Mouse (Mus musculus): ENCODE data around the gene Ppcdc.

The Ppcdc gene

DNA sequence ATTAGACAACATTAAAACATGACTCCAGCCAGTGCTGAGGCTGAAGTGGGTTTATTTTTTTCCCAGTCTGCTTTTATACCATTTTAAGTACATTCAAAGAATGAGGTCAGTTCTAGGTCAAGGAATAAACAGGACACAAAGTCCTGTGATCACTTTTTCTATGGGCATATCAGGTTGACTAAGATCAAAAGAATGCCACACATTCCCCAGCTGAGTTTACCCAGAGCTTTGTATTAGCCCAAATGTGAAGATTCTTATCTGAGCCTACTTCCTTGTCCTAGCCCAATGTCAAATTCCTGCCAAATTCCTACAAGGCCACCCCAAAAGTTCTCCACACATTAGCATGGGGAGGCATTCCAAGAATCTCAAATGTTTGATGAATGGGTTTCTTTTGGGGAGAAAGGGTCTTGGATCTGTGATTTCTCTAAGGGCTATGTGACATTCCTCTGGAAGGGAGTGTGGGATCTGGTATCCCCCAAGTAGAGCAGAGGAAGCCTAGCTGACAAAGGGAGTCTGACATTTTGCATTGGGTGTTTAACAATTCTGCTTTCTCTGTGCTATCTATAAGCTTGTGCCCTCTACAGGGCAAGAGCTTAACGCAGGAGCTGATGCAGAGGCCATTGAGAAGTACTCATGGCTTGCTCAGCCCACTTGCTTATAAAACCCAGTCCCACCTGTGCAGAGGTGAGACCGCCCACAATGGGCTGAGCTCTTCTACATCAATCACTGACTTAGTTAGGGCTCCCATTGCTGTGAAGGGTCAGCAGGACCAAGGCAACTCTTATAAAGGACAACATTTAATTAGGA is 85.3 kb downstream of the Ppcdc start:
- DNase-seq: no peak

GRCm38 (mm10) chr9:57351277-57351676 is 88.6 kb downstream of the Ppcdc start:
- peak; percentile 61 for DNase-seq

DNA sequence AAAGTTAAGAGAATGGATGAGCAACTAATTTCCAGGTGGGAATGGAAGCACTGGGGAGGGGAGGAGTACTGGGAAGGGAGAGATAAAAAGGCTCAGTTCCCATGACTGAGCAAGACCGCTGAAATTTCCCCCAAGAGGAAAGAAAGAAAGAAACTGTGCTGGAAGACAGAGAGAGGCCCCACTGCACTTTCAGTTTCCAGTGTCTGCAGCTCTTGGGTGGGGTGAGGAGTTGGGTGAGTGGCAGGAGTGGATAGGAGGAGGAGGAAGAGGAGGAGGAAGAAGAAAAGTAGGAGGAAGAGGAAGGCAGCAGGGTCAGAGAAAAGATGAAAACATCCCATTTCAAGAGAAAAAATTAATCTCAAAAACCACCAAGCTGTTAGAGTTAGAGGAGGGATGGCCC is 94.0 kb downstream of the Ppcdc start:
- DNase-seq: no peak

DNA sequence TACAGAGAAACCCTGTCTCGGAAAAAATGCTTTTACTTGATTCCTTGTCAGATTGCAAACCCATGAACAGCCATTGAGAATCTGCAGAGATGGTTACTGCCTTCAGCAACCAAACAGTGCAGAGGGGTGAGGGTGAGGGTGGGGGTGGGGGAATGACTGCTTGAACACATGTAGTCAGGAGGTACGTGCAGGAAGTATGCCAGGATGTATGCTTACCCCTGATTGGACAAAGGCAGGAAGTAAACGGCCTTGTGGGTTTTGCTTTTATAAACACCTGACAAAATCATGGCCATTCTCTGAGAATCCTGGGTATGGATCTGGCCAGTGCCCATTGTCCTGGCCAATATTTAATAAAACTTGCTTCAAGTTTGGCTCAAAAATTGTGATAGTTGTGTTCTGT is 96.2 kb downstream of the Ppcdc start:
- DNase-seq: no peak

DNA sequence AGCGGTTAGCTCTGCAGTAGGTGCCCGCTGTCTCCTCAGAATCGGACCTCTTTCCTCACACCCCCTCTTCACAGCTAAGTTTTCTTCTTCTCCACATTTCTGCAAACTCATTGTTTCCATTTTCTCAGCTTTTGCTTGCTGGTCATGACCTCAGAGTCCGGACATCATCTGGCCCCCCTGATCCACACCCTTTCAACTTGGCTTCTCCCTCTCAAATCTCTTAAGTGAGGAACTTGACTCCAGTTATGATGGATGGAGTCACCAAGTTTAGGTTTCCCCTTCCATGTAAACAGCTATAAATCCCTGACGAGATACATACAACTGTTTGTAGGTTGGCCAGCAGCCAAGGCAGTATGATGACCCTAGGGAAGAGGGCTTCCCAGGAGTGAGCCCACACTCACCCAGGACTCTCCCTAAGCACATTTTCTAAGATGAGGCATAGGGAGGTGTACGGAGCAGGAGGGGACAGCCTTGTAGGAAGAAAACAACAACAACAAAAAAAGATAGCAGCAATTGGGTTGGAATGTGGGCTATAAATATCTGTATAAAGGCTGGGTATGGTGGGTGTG is 96.9 kb downstream of the Ppcdc start:
- no peak for DNase-seq

DNA sequence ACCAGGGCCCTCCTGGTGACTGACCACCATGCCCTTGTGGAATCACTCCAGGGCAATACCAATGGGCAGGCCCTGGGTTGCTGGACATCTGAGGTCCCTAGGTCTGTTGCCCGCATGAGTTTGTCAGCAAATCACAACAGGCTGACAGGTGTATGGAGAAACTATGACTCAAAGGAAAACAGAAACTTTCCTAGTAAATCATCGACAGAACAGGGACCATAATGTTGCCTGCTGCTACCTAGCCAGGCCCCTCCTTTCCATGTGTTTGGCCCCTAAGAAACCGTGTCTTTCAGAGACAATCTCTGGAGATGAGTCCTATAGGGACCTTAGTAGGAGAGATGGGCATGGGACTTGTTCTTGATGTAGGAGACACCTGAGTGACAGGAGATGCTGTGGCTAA is 97.7 kb downstream of the Ppcdc start:
- DNase-seq: no peak

DNA sequence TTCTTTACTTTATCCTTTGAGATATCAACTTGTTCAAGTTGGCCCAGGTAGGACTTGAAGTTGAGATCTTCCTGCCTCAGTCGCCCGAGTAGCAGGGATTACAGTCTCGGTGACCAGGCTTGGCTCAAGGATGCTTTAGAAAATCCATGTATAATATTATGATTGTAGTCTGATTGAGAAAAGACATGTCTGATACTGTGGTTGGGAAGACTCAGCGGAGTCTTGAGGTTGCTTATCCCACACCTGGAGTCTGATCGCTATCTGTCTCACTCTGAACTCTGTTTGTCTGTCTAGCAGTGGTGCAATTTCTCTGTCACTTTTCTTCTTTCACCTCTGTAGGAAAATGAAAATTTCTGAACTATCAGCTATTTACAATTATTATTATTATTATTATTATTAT is 99.6 kb downstream of the Ppcdc start:
- no peak for DNase-seq

- peak; percentile 14 for DNase-seq
Measured at GRCm38 (mm10) chr9:57339577-57340210, 100.2 kb downstream of the Ppcdc start.

DNA sequence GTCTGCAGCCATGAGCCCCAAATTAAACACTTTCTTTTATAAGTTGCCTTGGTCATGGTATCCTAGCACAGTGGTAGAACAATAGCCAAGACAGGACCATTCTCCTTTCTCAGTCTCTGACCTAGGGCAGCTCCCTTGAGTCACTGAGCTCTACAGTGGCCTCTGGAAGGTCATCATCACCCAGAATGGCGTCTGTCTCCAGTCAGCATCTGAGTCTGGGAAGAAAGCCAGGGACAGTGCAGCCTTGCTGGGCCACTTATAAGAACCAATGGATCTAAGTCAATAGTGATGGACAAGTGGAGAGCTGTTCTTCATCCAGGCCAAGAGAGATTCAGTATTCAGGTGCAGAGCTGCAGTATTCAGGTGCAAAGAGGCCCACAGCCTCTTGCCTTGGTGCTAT is 101.2 kb downstream of the Ppcdc start:
- no peak for DNase-seq
